Mouse (Mus musculus): ENCODE data around the gene Lama5.

Gene Lama5

DNA sequence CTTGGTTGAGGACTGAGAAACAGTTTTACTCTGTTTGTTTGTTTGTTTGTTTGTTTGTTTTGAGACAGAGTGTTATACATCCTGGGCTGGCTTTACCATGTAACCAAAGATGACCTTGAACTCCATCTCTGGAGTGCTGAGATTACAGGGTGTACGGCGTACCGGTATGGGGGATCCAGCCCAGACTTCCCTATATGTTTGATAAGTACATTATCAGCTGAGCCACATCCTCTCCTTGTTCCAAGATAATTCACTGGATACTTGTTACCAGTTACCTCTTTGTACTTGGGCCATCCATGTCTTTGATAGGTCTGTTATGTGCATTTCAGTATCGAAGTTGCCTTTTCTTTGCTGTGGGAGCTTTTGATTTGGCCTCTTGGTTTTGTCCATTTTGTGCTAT, 92.4 kb downstream of the Lama5 start:
- DNase-seq: no peak

DNA sequence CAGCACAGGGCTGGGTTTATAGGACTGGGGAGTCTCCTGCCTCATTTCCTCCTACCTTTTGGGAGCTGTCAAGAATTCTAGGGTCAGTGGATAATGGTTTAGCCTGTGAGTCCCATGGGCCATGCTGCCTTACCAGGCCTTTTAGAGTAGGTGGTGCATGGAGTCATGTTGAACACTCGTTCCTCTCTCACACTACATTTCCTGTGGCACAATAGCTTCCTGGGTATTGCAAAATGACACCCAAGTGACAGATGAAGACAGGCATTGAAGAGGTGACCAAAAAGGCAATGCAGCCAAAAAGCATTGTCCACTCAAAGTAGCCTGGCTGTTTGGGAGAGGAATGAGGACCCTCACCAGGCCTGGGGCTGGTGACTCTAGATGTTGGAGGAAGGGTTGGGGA, 98.0 kb downstream of the Lama5 start:
- no peak for DNase-seq

Measured in right cerebral cortex, postnatal 25 days (tissue).